Mouse (Mus musculus): Measurements from ENCODE around the gene Smim6. TPM values are rescaled to one million over a fixed set of nuclear protein-coding genes. Genes with fewer than 3 reads are reported as not detected.
A peak's percentile ranks its signal among the peaks of the same experiment; 100 is the strongest.

Gene Smim6
- polyA plus RNA-seq, 1 experiment from 2014 or later, result 2.7 TPM

- H3K27ac ChIP-seq (ENCODE audit: low read length), result no peak overlapping the region
- no peaks in the 10 kb centered on the region for H3K36me3 ChIP-seq (ENCODE audit: control insufficient read depth, insufficient read depth)
- 43% methylated on average over 16 of the region's 17 CpGs for WGBS (ENCODE audit: insufficient replicate concordance)
- no peaks in the 10 kb centered on the region for H3K9me3 ChIP-seq (replicated peaks; ENCODE audit: control insufficient read depth, low read length)
- H3K4me3 ChIP-seq (ENCODE audit: low read depth, low read length), result no peak overlapping the region
- no peak overlapping the region for H3K9ac ChIP-seq (ENCODE audit: low read depth, low read length)
- peaks cover 2% of the 10 kb centered on the region; the same call in 1 of the 2 replicates for H3K27me3 ChIP-seq (ENCODE audit: control insufficient read depth, insufficient read depth, low read depth, low read length)
- H3K4me2 ChIP-seq (ENCODE audit: low read depth, low read length), result no peak overlapping the region
- no peaks in the 10 kb centered on the region for H3K4me1 ChIP-seq (ENCODE audit: control insufficient read depth, low read depth, low read length)
- ATAC-seq (ENCODE audit: low read depth), result no peak
Observed at GRCm38 (mm10) chr11:115883251-115883650, 28.6 kb upstream of the Smim6 start.

DNA sequence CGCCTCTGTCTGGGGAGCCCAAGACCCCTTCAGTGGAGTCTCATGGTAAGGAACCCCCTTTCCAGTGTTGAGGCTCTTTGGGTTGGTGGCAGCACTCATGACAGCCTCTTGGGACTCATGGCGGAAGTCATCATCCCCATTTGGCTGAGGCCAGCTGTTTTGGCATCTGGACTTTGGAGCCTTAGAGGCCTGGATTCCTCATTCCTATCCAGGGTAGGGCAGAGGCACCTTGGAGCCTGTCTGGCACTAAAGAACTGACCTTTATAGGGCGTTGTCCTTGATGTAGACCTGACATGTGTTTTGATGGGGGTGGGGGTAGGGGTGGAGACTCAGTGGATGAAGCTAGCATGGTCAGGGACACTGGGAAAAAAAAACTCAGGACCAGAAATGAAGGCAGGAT lies 27.5 kb upstream of the Smim6 start:
- H3K4me3 ChIP-seq (ENCODE audit: low read depth, low read length), result no peak overlapping the region
- no peaks in the 10 kb centered on the region for H3K4me1 ChIP-seq (ENCODE audit: control insufficient read depth, low read depth, low read length)
- H3K27ac ChIP-seq (ENCODE audit: low read length), result no peak overlapping the region
- peaks cover 2% of the 10 kb centered on the region; the same call in 1 of the 2 replicates for H3K27me3 ChIP-seq (ENCODE audit: control insufficient read depth, insufficient read depth, low read depth, low read length)
- H3K9me3 ChIP-seq (replicated peaks; ENCODE audit: control insufficient read depth, low read length), result no peaks in the 10 kb centered on the region
- no peak overlapping the region for H3K4me2 ChIP-seq (ENCODE audit: low read depth, low read length)
- 69% methylated on average over 3 of the region's 3 CpGs for WGBS (ENCODE audit: insufficient replicate concordance)
- no peak for ATAC-seq (ENCODE audit: low read depth)
- no peaks in the 10 kb centered on the region for H3K36me3 ChIP-seq (ENCODE audit: control insufficient read depth, insufficient read depth)
- no peak overlapping the region for H3K9ac ChIP-seq (ENCODE audit: low read depth, low read length)

GRCm38 (mm10) chr11:115885281-115885680 lies 26.5 kb upstream of the Smim6 start:
- Histone ChIP-seq H3K4me1 (ENCODE audit: control insufficient read depth, low read depth, low read length) (no peaks in the 10 kb centered on the region), H3K9me3 (replicated peaks; ENCODE audit: control insufficient read depth, low read length) (no peaks in the 10 kb centered on the region), H3K9ac (ENCODE audit: low read depth, low read length) (no peak overlapping the region), H3K4me3 (ENCODE audit: low read depth, low read length) (no peak overlapping the region), H3K27ac (ENCODE audit: low read length) (no peak overlapping the region), H3K27me3 (ENCODE audit: control insufficient read depth, insufficient read depth, low read depth, low read length) (peaks cover 2% of the 10 kb centered on the region; the same call in 1 of the 2 replicates), H3K36me3 (ENCODE audit: control insufficient read depth, insufficient read depth) (no peaks in the 10 kb centered on the region), H3K4me2 (ENCODE audit: low read depth, low read length) (no peak overlapping the region)
- 58% methylated on average over 11 of the region's 11 CpGs for WGBS (ENCODE audit: insufficient replicate concordance)
- ATAC-seq (ENCODE audit: low read depth), result no peak

- no peak overlapping the region for H3K4me3 ChIP-seq (ENCODE audit: low read depth, low read length)
- H3K9ac ChIP-seq (ENCODE audit: low read depth, low read length), result no peak overlapping the region
- peaks cover 2% of the 10 kb centered on the region; the same call in 1 of the 2 replicates for H3K27me3 ChIP-seq (ENCODE audit: control insufficient read depth, insufficient read depth, low read depth, low read length)
- H3K27ac ChIP-seq (ENCODE audit: low read length), result no peak overlapping the region
- H3K4me2 ChIP-seq (ENCODE audit: low read depth, low read length), result no peak overlapping the region
- H3K36me3 ChIP-seq (ENCODE audit: control insufficient read depth, insufficient read depth), result no peaks in the 10 kb centered on the region
- H3K4me1 ChIP-seq (ENCODE audit: control insufficient read depth, low read depth, low read length), result no peaks in the 10 kb centered on the region
- no peak for ATAC-seq (ENCODE audit: low read depth)
- 77% methylated on average over 11 of the region's 11 CpGs for WGBS (ENCODE audit: insufficient replicate concordance)
- no peaks in the 10 kb centered on the region for H3K9me3 ChIP-seq (replicated peaks; ENCODE audit: control insufficient read depth, low read length)
Observed at GRCm38 (mm10) chr11:115886446-115886845, 25.4 kb upstream of the Smim6 start.

GRCm38 (mm10) chr11:115888020-115888419 lies 23.8 kb upstream of the Smim6 start:
- Histone ChIP-seq H3K36me3 (ENCODE audit: control insufficient read depth, insufficient read depth) (no peaks in the 10 kb centered on the region), H3K9me3 (replicated peaks; ENCODE audit: control insufficient read depth, low read length) (no peaks in the 10 kb centered on the region), H3K4me1 (ENCODE audit: control insufficient read depth, low read depth, low read length) (no peaks in the 10 kb centered on the region; the same call in 1 of the 2 replicates), H3K9ac (ENCODE audit: low read depth, low read length) (no peak overlapping the region), H3K27ac (ENCODE audit: low read length) (no peak overlapping the region), H3K4me3 (ENCODE audit: low read depth, low read length) (no peak overlapping the region), H3K4me2 (ENCODE audit: low read depth, low read length) (no peak overlapping the region), H3K27me3 (ENCODE audit: control insufficient read depth, insufficient read depth, low read depth, low read length) (0 out of 2 replicates have a peak, but pooled peaks cover under 1% of the 10 kb centered on the region)
- WGBS (ENCODE audit: insufficient replicate concordance), result 59% methylated on average over 5 of the region's 5 CpGs
- ATAC-seq (ENCODE audit: low read depth), result no peak

DNA sequence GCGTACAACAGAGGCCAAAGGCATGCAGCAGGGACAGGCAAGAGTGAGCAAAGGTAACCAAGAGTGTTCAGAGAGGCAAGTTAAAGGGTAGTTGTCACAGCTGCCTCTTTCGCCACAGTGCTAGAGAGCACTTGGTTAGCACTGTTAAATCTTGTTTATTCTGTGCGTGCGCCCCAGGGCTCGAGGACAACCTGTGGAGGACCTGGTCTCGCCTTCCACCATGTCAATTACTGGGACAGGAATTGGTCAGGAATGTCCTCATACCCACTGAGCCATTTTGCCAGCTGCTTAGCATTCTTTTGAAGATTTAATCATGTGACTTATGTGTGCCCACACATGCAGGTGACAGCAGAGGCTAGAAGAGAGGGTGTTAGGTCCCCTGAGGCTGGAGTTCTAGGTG lies 22.7 kb upstream of the Smim6 start:
- Histone ChIP-seq H3K9me3 (replicated peaks; ENCODE audit: control insufficient read depth, low read length) (no peaks in the 10 kb centered on the region), H3K27ac (ENCODE audit: low read length) (no peak overlapping the region), H3K4me1 (ENCODE audit: control insufficient read depth, low read depth, low read length) (no peaks in the 10 kb centered on the region; the same call in 1 of the 2 replicates), H3K9ac (ENCODE audit: low read depth, low read length) (no peak overlapping the region), H3K4me2 (ENCODE audit: low read depth, low read length) (no peak overlapping the region), H3K4me3 (ENCODE audit: low read depth, low read length) (no peak overlapping the region), H3K36me3 (ENCODE audit: control insufficient read depth, insufficient read depth) (no peaks in the 10 kb centered on the region), H3K27me3 (ENCODE audit: control insufficient read depth, insufficient read depth, low read depth, low read length) (no peaks in the 10 kb centered on the region)
- WGBS (ENCODE audit: insufficient replicate concordance), result 74% methylated on average over 6 of the region's 6 CpGs
- ATAC-seq (ENCODE audit: low read depth), result no peak

DNA sequence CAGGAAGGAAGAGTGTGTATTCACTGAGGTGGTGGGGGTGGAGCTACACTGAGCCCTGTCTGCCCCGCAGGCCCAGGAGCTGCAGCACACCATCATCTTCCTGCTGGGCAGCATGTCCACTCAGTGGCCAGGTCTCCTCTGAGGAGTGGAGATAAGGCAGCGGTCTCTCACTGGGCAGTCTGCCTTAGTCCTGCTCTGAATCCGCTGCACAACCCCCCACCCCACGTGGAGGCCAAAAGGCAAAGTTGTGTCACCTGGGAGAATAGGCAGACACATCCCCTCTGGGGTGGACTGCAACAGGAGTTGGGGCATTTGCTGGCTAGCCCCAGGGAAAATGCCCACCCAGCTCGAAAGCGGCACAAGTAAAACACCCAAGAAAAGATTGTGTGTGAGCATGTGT lies 19.6 kb upstream of the Smim6 start:
- Histone ChIP-seq H3K9me3 (replicated peaks; ENCODE audit: control insufficient read depth, low read length) (no peaks in the 10 kb centered on the region), H3K27me3 (ENCODE audit: control insufficient read depth, insufficient read depth, low read depth, low read length) (no peaks in the 10 kb centered on the region), H3K36me3 (ENCODE audit: control insufficient read depth, insufficient read depth) (no peaks in the 10 kb centered on the region), H3K27ac (ENCODE audit: low read length) (no peak overlapping the region), H3K4me3 (ENCODE audit: low read depth, low read length) (no peak overlapping the region), H3K4me1 (ENCODE audit: control insufficient read depth, low read depth, low read length) (no peaks in the 10 kb centered on the region; the same call in 1 of the 2 replicates), H3K4me2 (ENCODE audit: low read depth, low read length) (no peak overlapping the region), H3K9ac (ENCODE audit: low read depth, low read length) (no peak overlapping the region)
- WGBS (ENCODE audit: insufficient replicate concordance), result 62% methylated on average over 6 of the region's 6 CpGs
- peak; percentile 31 for ATAC-seq (ENCODE audit: low read depth)

DNA sequence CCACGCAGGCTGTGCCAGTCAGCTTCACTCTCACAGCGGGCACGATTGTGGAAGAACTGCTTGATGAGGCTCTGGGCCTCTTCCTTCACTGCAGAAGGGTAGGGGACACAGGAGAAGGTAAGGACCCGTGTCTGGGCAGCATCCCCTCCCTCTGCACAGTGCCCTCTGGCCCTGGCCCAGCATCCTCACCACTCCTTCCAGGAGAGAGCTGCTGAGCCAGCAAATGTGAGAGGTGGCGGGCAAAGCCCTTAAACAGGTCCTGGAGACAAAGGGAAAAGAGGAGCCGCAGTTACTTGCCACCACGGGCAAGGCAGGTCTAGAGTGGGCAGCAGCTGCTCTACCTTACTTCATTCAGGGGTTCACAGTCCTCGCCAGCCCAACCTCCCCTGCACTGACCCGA lies 18.7 kb upstream of the Smim6 start:
- H3K27me3 ChIP-seq (ENCODE audit: control insufficient read depth, insufficient read depth, low read depth, low read length), result no peaks in the 10 kb centered on the region
- H3K4me2 ChIP-seq (ENCODE audit: low read depth, low read length), result no peak overlapping the region
- no peak overlapping the region for H3K9ac ChIP-seq (ENCODE audit: low read depth, low read length)
- ATAC-seq (ENCODE audit: low read depth), result no peak
- no peaks in the 10 kb centered on the region; the same call in none of the 2 replicates for H3K4me1 ChIP-seq (ENCODE audit: control insufficient read depth, low read depth, low read length)
- no peaks in the 10 kb centered on the region for H3K9me3 ChIP-seq (replicated peaks; ENCODE audit: control insufficient read depth, low read length)
- H3K27ac ChIP-seq (ENCODE audit: low read length), result no peak overlapping the region
- 82% methylated on average over 9 of the region's 9 CpGs for WGBS (ENCODE audit: insufficient replicate concordance)
- no peak overlapping the region for H3K4me3 ChIP-seq (ENCODE audit: low read depth, low read length)
- H3K36me3 ChIP-seq (ENCODE audit: control insufficient read depth, insufficient read depth), result no peaks in the 10 kb centered on the region

GRCm38 (mm10) chr11:115894755-115895520 lies 16.9 kb upstream of the Smim6 start:
- Histone ChIP-seq H3K4me2 (ENCODE audit: low read depth, low read length) (no peak overlapping the region), H3K27me3 (ENCODE audit: control insufficient read depth, insufficient read depth, low read depth, low read length) (no peaks in the 10 kb centered on the region), H3K9ac (ENCODE audit: low read depth, low read length) (no peak overlapping the region), H3K4me3 (ENCODE audit: low read depth, low read length) (no peak overlapping the region), H3K27ac (ENCODE audit: low read length) (no peak overlapping the region), H3K4me1 (ENCODE audit: control insufficient read depth, low read depth, low read length) (peaks cover 15% of the 10 kb centered on the region), H3K9me3 (replicated peaks; ENCODE audit: control insufficient read depth, low read length) (no peaks in the 10 kb centered on the region), H3K36me3 (ENCODE audit: control insufficient read depth, insufficient read depth) (no peaks in the 10 kb centered on the region)
- no peak for ATAC-seq (ENCODE audit: low read depth)
- WGBS (ENCODE audit: insufficient replicate concordance), result 50% methylated on average over 14 of the region's 14 CpGs
